Mouse (Mus musculus) thymus, postnatal 36 days (tissue): ENCODE measurements around the gene Nhlh1.
A peak's percentile ranks its signal among the peaks of the same experiment; 100 is the strongest.

Experiments
- DNase-seq, 2 experiments: peaks; one replicate each; pipeline ENCODE4 v3.0.0; 2022; ENCODE audit warnings: mixed read lengths in 2 of 2

The Nhlh1 gene

GRCm38 (mm10) chr1:172057491-172057921, at the start of gene Nhlh1:
TSS of gene Nhlh1 (minus strand) at chr1:172057573.
- DNase-seq, result no peak

GRCm38 (mm10) chr1:172105101-172105500, 47.7 kb upstream of the Nhlh1 start:
- no peak for DNase-seq

- no peak for DNase-seq
Measured at GRCm38 (mm10) chr1:172103619-172104018, 46.2 kb upstream of the Nhlh1 start.

- no peak for DNase-seq
Measured at GRCm38 (mm10) chr1:172099325-172100033, 42.1 kb upstream of the Nhlh1 start.

GRCm38 (mm10) chr1:172095202-172095601, 37.8 kb upstream of the Nhlh1 start:
- no peak for DNase-seq

GRCm38 (mm10) chr1:172094295-172094694, 36.9 kb upstream of the Nhlh1 start:
- no peak for DNase-seq

GRCm38 (mm10) chr1:172093522-172093921, 36.1 kb upstream of the Nhlh1 start:
- DNase-seq, result no peak

- DNase-seq, result no peak
Measured at GRCm38 (mm10) chr1:172082899-172083445, 25.6 kb upstream of the Nhlh1 start.

- peak; percentile 90 to 92 for DNase-seq
Measured at GRCm38 (mm10) chr1:172082101-172082898, 24.9 kb upstream of the Nhlh1 start, which contains the start of the genes Copa and Ncstn. TSS of gene Copa (plus strand) at chr1:172082529. TSS of gene Ncstn (minus strand) at chr1:172082795.

GRCm38 (mm10) chr1:172077981-172078380, 20.6 kb upstream of the Nhlh1 start:
- no peak for DNase-seq

GRCm38 (mm10) chr1:172072604-172073003, 15.2 kb upstream of the Nhlh1 start:
- no peak for DNase-seq

- DNase-seq, result no peak
Measured at GRCm38 (mm10) chr1:172071556-172071955, 14.2 kb upstream of the Nhlh1 start.

- DNase-seq, result no peak
Measured at GRCm38 (mm10) chr1:172070227-172070626, 12.9 kb upstream of the Nhlh1 start.

- no peak for DNase-seq
Measured at GRCm38 (mm10) chr1:172064613-172065141, 7.3 kb upstream of the Nhlh1 start.

GRCm38 (mm10) chr1:172063291-172064023, 6.1 kb upstream of the Nhlh1 start:
- no peak for DNase-seq

GRCm38 (mm10) chr1:172062101-172062500, 4.7 kb upstream of the Nhlh1 start:
- no peak for DNase-seq

GRCm38 (mm10) chr1:172061217-172061616, 3.8 kb upstream of the Nhlh1 start:
- DNase-seq, result no peak

GRCm38 (mm10) chr1:172060659-172061058, 3.3 kb upstream of the Nhlh1 start:
- no peak for DNase-seq

GRCm38 (mm10) chr1:172058874-172059273, 1.5 kb upstream of the Nhlh1 start:
- no peak for DNase-seq

GRCm38 (mm10) chr1:172058321-172058720, 948 bp upstream of the Nhlh1 start:
- no peak for DNase-seq

GRCm38 (mm10) chr1:172056251-172056650, 1.1 kb downstream of the Nhlh1 start:
- no peak for DNase-seq
